Mouse (Mus musculus): ENCODE measurements around the gene Dennd5b.
"Not testable (repeated sequence)": the region's sequence is repeated elsewhere in the genome, so short reads cannot be mapped to it uniquely, and the experiment has no call there.

Dennd5b gene

DNA sequence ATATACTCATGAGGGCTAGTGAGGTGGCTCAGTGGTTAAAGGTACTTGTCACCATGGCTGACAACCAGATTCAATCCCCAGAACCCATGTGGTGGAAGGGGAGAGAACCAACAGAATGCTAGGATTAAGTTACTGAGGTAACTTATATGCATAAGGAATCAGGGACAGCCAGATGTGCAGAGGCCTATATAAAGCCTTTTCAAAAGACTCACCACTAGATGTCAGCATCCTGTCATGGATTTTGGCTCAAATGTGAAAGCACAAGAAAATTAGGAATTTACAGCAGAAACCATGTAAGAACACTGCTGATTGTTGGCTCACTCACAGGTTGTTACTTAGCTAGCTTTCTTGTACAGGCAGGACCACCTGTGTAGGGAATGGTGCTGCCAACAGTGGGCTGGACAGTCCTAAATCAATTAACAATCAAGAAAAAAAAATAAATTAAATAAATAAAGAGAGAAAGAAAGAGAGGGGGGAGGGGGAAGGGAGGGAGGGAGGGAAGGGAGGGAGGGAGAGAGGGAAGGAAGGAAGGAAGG lies 90.6 kb downstream of the Dennd5b start:
- peak; percentile 83 for DNase-seq (ENCODE audit: low read depth, low spot score)

DNA sequence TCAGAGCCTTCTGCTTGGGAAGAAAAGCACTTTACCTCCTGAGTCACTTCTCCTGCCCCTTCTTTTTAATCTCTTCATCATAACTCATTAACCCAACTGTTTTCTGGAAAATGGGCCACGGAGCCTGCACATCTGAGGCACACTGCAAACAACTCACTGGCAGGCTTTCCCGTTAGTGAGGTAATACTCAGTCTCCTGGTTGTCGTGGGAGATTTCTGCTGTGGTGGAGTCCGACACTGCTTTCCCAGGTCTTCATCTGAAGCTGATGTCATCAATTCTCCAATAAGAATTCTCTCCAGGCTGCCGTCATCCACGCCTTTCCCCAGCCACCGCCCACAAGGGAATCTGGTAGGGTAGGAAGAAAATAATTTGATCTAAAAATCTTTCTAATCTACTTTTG lies 96.5 kb downstream of the Dennd5b start:
- no peak for DNase-seq (ENCODE audit: low read depth, low spot score)

DNA sequence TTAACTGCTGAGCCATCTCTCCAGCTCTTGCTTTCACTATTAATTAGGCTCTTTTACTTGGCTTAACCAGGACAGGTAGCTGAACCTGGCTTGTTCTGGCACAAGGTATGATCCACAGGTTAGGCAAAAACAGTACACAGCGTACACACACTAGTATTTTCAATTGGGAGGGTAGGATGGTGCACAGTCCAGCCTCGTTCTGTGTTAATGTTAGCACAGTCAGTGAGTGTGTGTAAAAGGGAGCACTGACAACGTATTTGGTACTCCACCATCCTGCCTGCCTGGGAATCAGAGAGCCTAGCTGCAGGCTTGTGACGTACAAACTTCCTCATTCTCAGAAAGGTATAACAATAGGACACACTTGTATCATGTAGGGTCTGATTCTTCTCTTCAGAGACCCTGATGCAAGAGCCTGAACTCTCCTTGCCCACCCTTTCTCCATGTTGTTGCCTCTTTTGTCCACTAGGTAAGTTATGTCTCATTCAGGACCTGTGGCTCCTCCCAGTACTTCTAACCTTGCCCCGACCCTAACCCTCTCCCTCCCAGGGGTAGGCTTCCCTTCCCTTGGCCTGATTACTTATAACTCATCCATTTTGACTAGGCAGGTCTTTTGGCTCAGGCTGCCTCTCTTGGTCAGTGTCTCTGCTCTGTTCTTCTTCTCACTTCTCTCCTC lies 107.0 kb downstream of the Dennd5b start:
- peak; percentile 94 for DNase-seq (ENCODE audit: low read depth, low spot score)

DNA sequence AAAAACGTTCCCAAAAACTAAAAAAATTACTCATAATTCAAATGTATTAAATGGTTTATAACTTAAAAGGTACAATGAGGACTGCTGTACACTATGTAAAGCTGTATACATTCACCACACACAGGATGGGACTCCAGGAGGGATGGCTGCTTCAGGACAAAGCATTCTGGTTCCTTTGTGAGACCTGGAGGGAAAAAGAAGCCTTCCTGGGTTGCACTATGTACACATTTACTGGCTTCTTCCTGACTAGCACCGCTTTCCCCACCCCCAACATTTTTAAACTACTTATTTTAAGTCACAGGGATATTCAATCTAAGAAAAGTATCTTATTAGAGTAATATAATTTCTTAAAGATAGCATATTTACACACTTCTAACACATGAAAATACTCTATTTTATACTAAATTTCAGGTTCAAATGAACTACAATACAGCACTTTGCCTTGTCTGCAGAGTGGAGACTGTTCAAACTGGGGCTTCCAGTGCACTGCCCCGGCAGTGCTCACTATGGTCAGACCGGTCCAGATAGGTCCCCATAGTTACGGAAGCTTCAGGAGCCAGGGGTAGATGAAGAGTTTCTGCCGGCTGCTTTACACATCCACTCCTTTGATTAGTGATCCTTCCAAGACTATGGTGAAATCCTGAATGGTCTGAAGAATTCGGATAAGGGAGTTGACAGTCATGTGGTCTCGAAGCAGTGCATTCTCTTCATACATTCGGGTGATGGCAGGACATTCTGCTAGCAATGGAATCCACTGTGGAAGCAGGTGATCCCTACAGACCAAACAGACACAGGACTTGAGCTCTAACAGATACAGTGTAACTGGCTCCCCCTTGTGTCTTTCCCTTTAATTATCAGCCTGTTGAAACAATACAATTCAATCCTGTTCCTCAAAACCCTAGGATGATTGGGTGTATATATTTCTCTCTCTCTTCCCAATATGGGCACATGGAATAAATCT lies 108.1 kb downstream of the Dennd5b start:
- DNase-seq (ENCODE audit: low read depth, low spot score): peak; percentile 97

DNA sequence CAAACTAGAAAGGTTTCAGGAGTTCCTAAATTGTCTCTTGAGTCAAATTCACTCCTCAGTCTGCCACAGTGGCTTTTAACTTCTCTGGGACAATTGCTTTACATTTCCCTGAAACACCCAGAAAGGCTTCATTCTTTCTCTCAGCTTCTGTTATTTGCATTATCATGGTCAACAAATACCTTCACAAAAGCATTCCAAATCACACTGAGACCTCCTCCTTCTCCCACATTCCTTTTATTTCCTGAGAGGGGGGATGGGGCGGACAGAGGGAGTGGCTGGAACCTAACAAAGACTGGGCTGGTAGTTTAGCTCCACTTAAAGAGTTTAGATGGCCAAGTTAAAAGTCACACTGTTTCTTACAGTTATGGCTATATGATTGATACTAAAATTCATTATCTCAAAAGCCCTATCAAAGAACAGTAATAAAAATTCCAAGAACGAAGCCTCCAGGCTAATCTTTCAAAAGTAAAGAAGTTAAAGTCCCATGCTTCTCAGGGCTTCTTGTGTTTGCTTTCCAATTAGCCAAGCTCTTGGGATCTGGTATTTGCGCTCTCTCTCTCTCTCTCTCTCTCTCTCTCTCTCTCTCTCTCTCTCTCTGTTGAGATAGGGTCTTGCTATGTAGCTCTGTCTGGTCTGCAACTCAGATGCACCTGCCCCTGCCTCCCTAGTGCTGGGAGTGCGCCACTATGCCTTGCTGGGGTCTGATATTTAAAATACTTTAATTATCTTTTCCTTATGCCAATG lies 108.9 kb downstream of the Dennd5b start:
- DNase-seq (ENCODE audit: low read depth, low spot score): peak; percentile 99

DNA sequence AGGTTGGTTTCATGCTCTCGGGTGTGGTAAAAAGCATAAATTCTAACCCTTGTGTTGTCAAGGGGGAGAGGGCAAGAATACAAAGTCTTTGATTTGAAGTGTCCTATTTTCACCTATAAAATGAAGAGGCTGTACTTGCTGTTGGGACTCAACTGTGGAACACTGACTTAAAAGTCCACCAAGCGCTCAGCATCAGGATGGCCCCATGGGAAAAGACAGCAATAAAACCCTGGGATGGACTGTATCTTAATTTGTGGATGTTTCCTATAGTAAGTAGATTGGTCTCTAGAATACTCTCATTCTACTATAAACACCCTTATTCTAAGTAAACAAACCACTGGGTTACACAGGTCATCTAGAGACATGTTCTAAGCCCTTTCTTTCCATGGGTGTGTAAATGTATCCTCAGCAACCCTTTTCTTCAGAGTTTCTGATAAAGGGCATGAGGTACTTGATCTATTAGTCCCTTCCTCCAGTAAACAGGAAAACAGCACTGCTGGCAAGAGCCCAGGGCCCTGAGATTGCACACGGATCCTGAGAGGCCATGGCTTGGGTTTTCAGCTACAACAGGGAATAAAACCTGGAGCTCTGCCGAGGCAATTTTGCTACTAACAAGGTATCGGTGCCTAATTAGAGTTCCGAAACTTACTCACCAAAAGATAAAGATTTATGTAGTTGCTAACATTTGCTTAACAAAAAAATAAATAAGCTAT lies 109.7 kb downstream of the Dennd5b start:
- peak; percentile 80 for DNase-seq (ENCODE audit: low read depth, low spot score)

DNA sequence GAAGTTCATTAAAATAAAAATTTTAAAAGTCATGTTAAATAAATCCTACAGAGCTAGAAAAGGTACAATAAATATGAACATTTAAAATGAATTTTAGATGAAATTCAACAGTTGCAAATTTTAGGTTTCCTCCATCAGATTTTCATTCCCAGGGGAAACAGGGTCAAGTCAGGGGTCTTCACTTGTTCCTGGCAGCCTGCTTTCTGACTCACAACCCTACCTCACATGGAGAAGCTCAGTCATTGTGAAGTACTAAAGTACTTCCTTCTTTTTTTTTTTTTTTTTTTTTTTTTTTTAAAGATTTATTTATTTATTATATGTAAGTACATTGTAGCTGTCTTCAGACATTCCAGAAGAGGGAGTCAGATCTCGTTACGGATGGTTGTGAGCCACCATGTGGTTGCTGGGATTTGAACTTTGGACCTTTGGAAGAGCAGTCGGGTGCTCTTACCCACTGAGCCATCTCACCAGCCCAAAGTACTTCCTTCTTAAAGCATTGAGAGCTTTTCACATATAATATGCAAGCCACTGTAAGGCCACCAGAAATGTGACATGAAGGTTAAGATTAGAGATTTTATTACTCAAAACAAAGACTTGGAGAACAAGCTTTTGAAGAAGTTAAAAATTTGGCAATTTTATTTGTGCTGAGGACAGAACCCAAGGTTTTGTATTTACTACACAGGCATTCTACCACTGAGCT lies 111.5 kb downstream of the Dennd5b start:
- DNase-seq (ENCODE audit: low read depth, low spot score): not testable (repeated sequence)

DNA sequence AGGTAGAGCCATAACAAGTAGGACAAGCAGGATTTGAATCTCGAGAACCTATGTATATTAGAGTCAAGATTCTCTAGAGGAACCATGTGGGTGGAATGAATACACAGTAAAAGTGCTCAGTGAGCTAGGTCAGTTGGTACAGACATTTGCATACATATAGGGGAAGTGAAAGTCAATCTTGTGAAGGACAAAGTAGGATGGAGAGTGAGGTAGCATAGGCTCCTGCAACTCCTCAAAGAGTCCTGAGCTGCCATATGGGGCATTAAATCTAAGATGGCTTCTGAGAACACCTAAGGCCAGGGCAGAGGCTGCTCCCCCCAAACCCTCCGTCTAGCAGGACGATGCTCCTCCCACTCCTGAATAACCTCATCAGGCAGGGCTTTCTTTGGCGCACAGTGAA lies 115.5 kb downstream of the Dennd5b start:
- peak; percentile 63 for DNase-seq (ENCODE audit: low read depth, low spot score)

DNA sequence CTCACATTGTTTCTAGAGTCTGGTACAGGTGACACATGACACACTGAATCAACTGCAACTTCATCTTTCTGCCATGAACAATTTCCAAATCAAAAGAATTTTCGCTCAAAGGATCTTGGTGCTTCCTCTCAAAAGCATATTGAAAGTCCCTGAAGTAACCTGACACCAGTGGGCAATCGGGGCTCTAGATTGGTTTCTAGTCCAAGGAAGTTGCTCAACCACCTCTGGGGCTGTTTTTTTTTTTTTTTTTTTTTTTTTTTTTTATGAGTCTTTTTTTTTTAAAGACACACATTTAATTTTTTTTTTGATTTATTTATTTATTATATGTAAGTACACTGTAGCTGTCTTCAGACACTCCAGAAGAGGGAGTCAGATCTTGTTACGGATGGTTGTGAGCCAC lies 121.0 kb downstream of the Dennd5b start:
- DNase-seq (ENCODE audit: low read depth, low spot score): no peak

DNA sequence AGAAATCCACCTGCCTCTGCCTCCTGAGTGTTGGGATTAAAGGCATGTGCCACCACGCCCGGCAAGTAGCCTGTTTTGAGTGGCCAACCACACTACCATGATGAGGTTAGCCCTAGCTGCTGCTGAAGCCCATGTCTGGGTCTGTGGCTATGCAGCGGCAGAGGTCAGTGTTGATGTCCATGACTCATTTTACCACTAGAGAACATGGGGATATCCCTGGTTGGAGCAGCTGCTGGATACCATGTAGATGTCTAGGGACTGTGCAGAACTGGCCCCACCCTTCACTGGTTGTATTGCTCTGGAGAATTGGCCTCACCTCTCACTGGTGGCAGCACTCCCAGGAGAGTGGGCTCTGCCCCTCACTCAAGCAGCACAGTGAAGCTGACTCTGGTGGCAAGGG lies 126.4 kb downstream of the Dennd5b start:
- no peak for DNase-seq (ENCODE audit: low read depth, low spot score)

DNA sequence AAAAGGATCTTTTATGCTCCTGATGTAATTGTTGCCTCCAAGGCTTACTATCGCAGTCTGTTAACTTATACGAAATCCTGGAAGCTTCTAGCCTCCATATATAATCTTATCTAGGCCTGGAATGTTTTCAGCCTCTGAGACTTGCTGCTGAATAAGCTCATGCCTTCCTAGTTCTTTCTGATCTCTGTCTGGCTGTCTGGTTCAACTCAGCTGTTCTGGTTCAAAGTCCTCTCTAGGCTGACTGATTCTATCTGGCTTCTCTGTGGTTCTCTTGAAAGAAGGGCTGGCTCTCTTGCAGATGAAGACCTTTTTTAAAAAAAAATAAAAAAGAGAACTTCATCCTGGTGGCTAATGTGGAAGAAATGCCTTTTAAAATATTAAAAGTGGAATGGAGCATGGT lies 128.6 kb downstream of the Dennd5b start:
- no peak for DNase-seq (ENCODE audit: low read depth, low spot score)

DNA sequence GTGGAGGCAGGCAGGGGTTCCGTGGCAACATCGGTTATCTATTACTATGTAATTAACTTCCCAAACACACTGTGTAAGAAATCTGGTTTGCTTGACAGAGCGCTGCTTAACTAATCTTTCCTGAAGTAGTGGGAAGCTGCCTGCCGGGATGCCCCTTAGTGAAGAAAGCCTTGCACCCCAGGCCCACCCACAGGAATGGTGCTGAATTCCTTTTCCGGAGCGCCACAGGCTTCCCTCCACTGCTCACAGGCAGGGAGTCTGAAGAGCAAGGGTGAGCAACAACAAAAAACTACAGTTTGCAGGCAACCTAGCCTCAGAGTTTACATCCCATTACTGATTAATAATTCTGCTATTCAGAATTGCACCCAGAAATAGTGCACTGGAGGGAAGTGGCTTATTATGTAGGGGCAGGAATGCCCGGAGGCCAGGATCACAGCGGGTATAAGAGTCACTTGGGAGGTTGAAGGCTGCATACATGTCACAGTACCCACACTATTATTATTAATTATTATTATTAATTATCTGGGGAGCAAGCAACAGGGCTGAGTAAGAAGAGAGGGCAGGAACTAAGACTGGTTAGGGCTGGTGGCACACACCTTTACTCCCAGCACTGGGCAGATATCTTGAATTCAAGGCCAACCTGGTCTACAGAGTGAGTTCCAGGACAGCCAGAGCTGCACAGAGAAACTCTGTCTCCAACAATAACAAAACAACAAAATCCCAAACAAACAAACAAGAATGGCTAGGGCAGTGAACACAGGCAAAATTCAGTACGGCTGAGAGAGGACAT lies 129.2 kb downstream of the Dennd5b start:
- no peak for DNase-seq (ENCODE audit: low read depth, low spot score)

DNA sequence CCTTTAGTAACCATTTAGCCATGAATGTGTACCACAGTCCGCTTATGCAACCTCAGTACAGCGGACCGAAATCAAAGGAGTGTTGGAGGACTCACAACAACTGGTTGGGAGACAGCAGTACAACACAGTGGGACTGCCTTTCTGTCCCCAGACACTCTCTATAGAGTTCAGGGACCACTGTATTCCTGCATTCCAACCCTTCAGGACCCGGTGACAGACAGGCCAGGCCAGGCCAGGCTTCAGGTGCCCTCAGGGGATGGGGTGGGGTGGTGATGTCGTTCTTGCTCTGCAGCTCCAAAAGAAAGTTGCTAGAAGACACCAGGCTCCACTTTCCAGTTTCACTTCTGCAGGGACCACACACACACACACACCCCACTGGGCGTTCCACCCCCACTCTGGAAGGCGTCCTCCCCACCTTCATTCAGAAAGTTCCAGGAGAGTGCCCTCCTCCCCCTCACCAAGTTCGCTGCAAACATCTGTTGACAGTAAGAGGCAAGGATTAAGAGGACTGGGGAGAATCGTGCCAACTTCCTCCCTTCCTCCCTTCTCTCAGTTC lies 130.0 kb downstream of the Dennd5b start:
- peak; percentile 76 for DNase-seq (ENCODE audit: low read depth, low spot score)

DNA sequence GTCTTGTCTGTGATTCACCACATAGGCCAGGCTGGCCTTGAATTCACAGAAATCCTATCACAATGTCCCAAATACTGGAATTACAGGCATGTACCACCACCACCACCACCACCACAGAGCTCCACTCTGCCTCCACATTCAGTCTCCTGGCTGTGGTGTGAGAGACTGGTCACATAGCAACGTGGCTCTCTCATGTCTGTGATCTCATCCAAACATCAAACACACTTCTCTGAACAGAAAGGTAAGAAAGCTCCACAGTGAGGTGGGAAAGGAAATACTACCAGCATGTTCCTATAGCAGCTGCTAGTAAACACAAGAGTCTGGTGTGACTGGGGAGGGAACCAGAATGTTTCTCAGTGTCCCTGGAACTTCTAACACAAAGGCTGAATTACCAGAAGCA lies 140.2 kb downstream of the Dennd5b start:
- no peak for DNase-seq (ENCODE audit: low read depth, low spot score)

DNA sequence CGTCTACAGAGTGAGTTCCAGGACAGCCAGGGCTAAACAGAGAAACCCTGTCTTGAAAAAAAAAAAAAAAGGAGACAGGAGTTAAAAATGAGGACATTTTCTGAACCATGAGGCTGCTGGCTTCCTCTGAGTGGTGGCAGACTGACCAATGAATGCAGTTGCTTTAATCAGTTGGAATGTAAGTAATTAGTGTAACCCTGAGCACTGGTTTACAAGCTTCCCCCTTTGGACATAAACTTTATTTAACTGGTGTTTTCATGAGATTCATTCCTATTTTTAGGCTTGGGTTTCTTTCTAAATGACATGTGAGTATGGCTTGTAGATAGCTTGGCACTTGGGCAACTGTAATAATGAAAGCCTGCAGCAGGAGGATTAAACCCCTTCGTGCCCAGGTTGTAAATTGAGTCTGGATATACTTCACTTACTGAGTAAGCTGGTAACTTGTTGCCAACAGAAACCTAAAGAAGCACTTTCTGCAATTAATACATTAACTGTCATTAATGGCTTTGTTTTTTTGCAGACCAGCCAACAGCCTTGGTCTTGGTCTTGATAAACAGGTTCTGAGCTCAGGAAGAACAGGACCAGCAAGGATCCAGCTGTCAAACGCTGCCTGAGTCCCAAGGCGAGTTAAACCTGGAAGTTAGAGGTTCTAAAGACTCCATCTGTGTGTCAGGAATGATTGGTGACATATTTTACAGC lies 141.8 kb downstream of the Dennd5b start:
- DNase-seq (ENCODE audit: low read depth, low spot score): no peak

DNA sequence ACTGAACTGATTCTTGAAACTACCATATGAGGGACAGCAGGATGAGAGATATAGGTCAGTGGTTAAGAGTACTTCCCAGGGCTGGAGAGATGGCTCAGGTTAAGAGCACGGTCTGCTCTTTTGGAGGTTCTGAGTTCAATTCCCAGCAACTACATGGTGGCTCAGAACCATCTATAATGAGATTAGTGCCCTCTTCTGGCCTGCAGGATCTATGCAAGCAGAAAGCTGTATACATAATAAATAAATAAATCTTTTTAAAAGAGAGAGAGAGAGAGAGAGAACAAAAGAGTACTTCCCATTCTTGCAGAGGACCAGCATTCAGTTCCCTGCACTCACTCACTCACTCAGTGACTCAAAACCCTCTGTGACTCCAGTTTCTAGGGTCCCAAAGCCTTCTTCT lies 142.8 kb downstream of the Dennd5b start:
- peak; percentile 52 for DNase-seq (ENCODE audit: low read depth, low spot score)

DNA sequence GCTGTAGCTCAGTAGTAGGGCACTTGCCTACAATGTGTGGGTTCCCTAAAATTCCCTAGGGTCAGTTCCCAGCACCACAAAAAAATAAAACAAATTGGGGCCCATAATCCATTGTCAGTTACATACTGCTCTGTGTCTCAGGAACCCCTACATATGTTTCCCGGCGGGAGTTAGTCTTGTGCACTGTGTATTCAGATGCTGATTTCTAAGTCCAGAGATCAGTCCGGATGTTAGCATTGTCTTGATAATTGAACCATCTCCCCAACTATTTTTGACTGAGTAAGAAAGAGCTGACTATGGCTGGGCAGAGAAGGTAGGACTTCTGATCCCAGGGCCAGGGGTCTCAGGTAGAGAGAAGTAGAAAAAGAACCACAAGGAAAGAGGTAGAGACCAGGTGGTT lies 144.4 kb downstream of the Dennd5b start:
- peak; percentile 93 for DNase-seq (ENCODE audit: low read depth, low spot score)

DNA sequence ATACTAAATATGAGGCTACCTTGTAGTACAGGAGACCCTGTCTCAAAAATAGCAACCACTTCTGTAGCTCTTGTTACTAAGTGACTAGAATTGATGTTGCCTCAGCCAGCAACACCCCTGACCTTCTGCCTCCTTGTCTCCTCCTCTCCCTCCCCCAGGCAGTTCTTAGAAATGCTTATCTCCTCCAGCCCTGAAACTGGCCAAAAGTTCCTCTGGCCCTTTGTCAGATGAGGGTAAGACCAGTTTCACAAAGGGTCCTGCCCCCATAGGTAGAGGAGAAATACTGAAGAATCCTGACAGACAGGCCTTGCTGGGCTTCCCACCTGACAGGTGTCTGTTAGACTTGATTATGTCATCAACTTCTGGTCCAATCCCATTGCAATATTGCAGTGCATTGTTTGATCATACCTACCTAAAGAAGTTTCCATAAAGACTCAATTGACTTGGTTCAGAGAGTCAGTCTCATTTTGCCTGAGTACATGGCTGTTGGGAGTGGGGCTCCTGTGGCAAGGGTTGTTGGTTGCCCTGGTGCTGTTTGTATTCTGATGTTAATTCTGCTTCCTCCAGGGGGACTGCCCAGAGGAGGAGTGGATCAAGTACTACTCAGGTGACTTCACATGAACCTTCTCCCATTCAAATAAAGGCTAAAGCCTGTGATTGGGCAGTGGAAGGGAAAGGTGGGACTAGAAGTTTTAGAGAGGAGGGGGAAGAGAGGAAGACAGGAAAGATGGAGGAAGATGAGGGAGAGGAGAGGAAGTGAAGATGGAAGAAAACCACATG lies 145.6 kb downstream of the Dennd5b start:
- DNase-seq (ENCODE audit: low read depth, low spot score): peak; percentile 97
